Mouse (Mus musculus) cerebellum, postnatal 25 days (tissue): ENCODE results near the gene Eepd1.
A peak's percentile ranks its signal among the peaks of the same experiment; 100 is the strongest.

Experiments used
- DNase-seq, 2 experiments: peaks; one replicate each; pipeline ENCODE4 v3.0.0; 2021; ENCODE audit warnings: mixed read lengths in 2 of 2

Eepd1 gene

GRCm38 (mm10) chr9:25583621-25584020 lies 102.3 kb downstream of the Eepd1 start:
- peak in 1 of 2 experiments; percentile 15 for DNase-seq

DNA sequence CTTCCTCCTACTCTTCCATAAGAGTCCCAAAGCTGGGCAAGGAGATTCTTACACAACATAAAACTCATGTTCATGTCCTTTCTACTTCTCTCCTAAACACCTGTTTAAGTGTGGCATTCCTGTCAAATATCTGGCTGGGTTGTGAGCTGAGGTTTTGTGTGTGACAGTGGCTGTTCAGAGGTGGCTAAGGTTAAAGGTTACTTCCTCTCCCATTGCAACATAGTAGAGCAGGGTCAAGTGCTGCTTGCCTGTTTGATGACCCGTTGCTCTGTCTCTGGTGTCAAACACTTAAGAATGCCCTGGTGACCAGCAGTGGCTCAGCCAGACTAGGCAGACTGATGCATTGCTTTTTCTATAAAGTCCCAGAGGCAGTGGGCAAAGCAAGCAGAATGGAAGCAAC lies 104.3 kb downstream of the Eepd1 start:
- DNase-seq = no peak

GRCm38 (mm10) chr9:25588581-25588980 lies 107.2 kb downstream of the Eepd1 start:
- DNase-seq = no peak

DNA sequence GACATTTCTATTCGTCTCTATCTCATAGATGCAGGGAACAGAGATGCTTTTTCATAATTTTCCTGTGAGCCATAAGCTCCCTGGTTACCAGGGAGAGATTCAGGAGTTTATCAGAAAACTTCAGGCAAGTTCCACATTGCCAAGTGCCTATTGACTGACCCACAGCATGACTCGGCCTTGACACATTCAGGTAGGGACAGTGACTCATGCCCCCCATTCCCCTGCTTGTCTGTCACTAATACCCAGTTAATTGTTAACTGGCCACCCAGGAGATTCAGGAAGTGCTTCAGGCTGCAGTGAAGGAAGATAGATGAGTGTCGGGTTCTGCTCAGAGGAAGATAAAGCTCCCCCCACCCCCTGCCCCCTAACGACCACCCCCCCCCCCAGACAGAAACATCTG lies 109.4 kb downstream of the Eepd1 start:
- DNase-seq = no peak

GRCm38 (mm10) chr9:25591390-25592354 lies 110.3 kb downstream of the Eepd1 start:
- DNase-seq = peak; percentile 29 to 55

- DNase-seq = peak in 1 of 2 experiments; percentile 18
Observed at GRCm38 (mm10) chr9:25592355-25592955, 111.1 kb downstream of the Eepd1 start.

DNA sequence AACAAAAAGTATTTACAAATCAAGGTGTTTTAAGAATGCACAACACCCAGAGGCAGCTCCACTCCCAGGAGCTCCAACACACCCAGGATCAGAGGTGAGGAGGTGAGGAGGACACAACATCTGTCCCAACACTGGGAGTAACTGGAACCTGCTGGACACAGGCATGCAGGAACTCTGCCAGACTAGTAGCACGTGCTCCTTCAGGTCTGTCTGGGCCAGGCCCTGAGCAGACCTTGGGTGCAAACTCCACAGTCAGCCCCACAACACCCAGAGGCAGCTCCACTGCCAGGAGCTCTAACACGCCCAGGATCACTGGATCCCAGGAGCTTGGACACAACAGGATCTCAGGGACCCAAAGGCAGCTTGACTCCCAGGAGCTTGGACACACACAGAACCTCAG lies 143.4 kb downstream of the Eepd1 start:
- no peak for DNase-seq

GRCm38 (mm10) chr9:25629531-25630099 lies 148.3 kb downstream of the Eepd1 start:
- no peak for DNase-seq
